Mouse (Mus musculus): ENCODE measurements around the gene Mylk. TPM values are rescaled to one million over a fixed set of nuclear protein-coding genes. Genes with fewer than 3 reads are reported as not detected.

The Mylk gene
- polyA plus RNA-seq, 1 experiment from 2014 or later: 5.5 TPM

DNA sequence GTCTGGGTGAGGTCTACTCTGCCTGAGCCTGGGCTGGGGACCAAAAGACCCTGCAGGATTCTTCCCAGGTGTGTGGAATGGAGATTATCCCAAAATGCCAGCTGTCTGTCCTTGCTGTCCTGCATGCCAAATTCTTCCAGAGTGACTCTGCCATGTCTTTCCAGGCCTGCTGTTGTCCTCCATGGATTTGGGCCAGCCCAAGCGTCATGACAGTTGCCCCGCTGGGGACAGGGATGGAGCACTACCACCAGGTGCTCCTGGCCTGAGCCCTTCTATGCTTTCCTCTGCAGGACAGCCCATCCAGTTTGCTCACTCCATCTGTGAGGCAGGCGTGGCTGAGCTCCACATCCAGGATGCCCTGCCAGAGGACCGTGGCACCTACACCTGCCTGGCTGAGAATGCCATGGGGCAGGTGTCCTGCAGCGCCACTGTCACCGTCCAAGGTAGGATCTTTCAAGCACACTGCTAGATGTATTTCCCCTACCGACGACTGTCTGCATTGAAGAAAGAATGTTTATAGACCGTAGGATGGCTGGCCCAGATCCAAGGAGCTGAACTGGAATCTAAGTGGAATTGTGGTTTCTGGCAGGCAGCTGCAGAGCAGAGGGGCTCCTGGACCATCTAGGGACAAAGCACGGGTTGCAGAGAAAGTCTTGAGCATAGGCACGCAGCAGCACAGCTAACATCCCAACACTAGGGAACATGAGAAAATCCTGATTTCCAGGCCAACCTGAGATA is 154.2 kb downstream of the Mylk start:
- no peak overlapping the region for H3K4me2 ChIP-seq (replicated peaks)
- no peak overlapping the region for H3K4me3 ChIP-seq
- peaks cover 17% of the 10 kb centered on the region for H3K4me1 ChIP-seq
- H3K36me3 ChIP-seq: no peaks in the 10 kb centered on the region
- ATAC-seq (ENCODE audit: low FRiP score): 0 out of 2 replicates have a peak, but pooled peaks have one; percentile 18
- H3K9me3 ChIP-seq (replicated peaks): no peaks in the 10 kb centered on the region
- H3K27ac ChIP-seq: no peak overlapping the region
- 70% methylated on average over 11 of the region's 11 CpGs for WGBS
- H3K27me3 ChIP-seq: no peaks in the 10 kb centered on the region
- H3K9ac ChIP-seq: no peak overlapping the region

DNA sequence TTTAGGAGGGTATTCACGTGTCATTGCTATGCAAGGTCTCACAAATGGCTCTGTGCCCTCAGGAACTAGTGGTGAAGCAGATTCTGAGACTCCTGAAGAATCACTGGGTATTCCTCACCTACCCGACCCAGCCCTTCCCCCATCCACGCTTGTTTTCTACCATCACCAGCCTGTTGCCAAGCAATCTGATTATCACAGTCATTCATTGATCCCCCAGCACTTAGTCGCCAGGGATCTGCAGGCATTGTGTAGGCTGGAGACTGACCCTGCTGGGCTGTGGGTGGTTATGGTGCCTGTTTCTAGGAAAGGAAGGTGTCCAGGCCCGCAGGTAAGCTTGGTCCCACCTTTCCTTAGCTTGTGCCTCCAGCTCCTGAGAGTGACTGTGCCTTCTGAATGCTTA is 155.0 kb downstream of the Mylk start:
- no peak overlapping the region for H3K27ac ChIP-seq
- peaks cover 20% of the 10 kb centered on the region for H3K4me1 ChIP-seq
- H3K9me3 ChIP-seq (replicated peaks): no peaks in the 10 kb centered on the region
- ATAC-seq (ENCODE audit: low FRiP score): peak; percentile 37; the same call in 1 of the 2 replicates
- H3K27me3 ChIP-seq: no peaks in the 10 kb centered on the region
- no peaks in the 10 kb centered on the region for H3K36me3 ChIP-seq
- H3K4me2 ChIP-seq (replicated peaks): no peak overlapping the region
- WGBS: 43% methylated on average over 5 of the region's 5 CpGs
- no peak overlapping the region for H3K4me3 ChIP-seq
- H3K9ac ChIP-seq: no peak overlapping the region

DNA sequence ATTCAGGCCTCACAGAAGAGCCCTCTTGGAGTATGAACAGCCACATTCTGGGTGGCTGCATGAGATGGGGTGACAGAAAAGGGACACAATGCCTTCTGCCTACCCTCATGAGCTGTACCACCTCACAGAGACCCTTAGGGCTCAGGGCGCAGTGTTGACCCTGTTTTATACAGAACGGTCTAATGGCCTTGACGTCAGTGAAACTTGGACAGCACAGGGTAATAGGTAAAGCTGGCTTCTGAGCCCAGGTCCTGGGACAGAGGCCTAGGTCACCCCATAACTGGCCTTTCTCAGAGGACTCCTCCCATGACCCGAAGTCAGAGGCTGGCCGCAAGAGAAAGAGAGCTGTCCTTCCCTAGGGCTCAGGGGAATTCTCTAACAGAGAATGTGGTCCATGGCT is 155.5 kb downstream of the Mylk start:
- 66% methylated on average over 5 of the region's 5 CpGs for WGBS
- Histone ChIP-seq H3K4me1 (peaks cover 20% of the 10 kb centered on the region), H3K9me3 (replicated peaks) (no peaks in the 10 kb centered on the region), H3K36me3 (no peaks in the 10 kb centered on the region), H3K9ac (no peak overlapping the region), H3K27me3 (no peaks in the 10 kb centered on the region), H3K4me3 (no peak overlapping the region), H3K27ac (no peak overlapping the region), H3K4me2 (replicated peaks) (no peak overlapping the region)
- 0 out of 2 replicates have a peak, but pooled peaks have one; percentile 13 for ATAC-seq (ENCODE audit: low FRiP score)

DNA sequence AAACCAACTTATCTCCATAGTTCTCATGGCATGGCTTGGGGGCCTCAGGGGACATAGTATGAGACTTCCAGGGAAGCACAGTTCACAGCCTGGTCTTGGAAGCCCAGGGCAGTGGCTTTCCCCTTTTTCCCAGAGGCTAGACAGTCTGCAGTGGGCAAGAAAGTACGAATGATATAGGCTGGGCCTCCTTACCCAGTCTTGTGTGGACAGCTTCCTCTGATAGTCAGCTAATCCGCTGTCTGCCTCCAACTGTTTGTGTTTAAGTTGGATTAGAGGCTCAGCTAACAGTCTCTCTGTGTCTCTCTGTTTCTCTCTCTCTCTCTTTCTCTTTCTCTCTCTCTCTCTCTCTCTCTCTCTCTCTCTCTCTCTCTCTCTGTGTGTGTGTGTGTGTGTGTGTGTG is 156.0 kb downstream of the Mylk start:
- WGBS: 81% methylated on average over 2 of the region's 2 CpGs
- no peak overlapping the region for H3K27ac ChIP-seq
- no peaks in the 10 kb centered on the region for H3K9me3 ChIP-seq (replicated peaks)
- H3K4me1 ChIP-seq: peaks cover 20% of the 10 kb centered on the region
- H3K4me2 ChIP-seq (replicated peaks): no peak overlapping the region
- H3K36me3 ChIP-seq: no peaks in the 10 kb centered on the region
- H3K9ac ChIP-seq: no peak overlapping the region
- H3K27me3 ChIP-seq: no peaks in the 10 kb centered on the region
- no peak overlapping the region for H3K4me3 ChIP-seq
- ATAC-seq (ENCODE audit: low FRiP score): no peak

DNA sequence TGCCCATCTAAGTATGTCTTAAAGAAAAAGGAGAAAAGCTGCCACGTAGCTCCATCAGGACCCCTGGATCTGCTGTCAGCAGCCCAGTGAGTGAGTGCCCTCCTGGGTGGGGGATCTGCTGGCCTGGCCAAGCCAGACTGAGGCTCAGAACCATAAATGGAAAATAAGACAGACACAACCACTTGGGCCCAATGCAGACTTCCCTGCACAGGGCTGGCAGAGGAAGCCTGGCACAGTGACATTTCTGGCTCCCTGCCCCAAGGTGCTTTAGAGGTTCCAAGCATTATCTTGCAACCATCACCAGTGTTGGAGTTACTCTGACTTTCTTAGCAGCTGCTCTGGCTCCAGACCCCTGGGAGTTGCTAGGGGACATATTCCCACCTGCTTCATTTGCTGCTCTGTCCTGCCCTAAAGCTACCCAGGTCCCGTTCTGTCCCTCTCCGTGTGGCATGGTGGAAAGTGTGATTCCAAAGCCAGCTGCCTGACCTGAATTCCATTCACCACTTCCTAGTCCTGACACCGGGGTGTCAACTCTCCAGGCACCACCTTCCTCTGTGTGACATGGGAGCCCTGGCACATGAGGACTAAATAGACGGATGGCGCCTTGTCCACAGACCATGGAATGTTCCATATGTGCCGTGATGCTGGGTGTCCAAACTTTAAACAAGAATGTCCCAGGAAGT is 156.7 kb downstream of the Mylk start:
- Histone ChIP-seq H3K27ac (no peak overlapping the region), H3K9me3 (replicated peaks) (no peaks in the 10 kb centered on the region), H3K9ac (no peak overlapping the region), H3K36me3 (no peaks in the 10 kb centered on the region), H3K4me3 (no peak overlapping the region), H3K27me3 (no peaks in the 10 kb centered on the region), H3K4me2 (replicated peaks) (no peak overlapping the region), H3K4me1 (peaks cover 20% of the 10 kb centered on the region)
- ATAC-seq (ENCODE audit: low FRiP score): no peak
- 79% methylated on average over 7 of the region's 7 CpGs for WGBS

DNA sequence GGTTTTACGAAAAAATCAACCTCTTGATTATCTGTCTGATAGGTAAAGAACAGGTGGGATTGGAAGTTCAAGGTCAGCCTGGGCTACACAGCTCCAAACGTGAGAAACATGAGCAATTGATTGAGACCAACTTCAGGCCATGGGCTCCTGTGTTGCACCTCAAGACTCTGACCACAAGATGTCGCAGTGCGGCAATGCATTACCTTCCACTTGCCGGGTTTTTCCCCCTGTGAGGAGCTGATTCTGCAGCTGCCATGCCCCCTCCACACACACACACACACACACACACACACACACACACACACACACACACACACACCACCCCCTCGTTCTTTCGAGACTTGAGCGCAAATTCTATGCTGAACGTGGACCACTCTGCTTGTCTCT is 157.3 kb downstream of the Mylk start:
- Histone ChIP-seq H3K27me3 (no peaks in the 10 kb centered on the region), H3K36me3 (no peaks in the 10 kb centered on the region), H3K4me2 (replicated peaks) (no peak overlapping the region), H3K4me1 (peaks cover 20% of the 10 kb centered on the region), H3K9ac (no peak overlapping the region), H3K27ac (no peak overlapping the region), H3K4me3 (no peak overlapping the region), H3K9me3 (replicated peaks) (no peaks in the 10 kb centered on the region)
- WGBS: 18% methylated on average over 9 of the region's 9 CpGs
- ATAC-seq (ENCODE audit: low FRiP score): no peak

DNA sequence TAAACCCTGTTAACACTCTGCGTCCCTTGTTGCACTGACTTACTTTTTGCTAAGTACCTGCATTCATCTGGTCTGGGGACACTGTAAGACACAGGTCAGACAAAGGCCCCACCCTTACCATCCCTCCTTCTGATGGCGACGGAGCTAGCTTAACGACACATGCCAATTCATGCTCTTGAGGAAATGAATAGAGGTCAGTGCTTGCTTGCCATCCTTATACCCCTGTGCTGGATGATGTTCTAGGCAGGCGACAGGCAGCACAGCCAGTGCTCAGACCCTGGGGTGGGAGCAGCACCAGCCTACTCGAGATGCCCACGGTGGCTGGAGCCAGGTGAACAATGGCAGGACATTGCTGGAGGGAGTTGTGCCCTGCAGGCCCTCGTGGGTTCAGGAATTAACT is 157.8 kb downstream of the Mylk start:
- Histone ChIP-seq H3K9me3 (replicated peaks) (no peaks in the 10 kb centered on the region), H3K27ac (no peak overlapping the region), H3K4me1 (peaks cover 20% of the 10 kb centered on the region), H3K36me3 (no peaks in the 10 kb centered on the region), H3K27me3 (no peaks in the 10 kb centered on the region), H3K9ac (no peak overlapping the region), H3K4me2 (replicated peaks) (no peak overlapping the region), H3K4me3 (no peak overlapping the region)
- ATAC-seq (ENCODE audit: low FRiP score): no peak
- 73% methylated on average over 8 of the region's 8 CpGs for WGBS

DNA sequence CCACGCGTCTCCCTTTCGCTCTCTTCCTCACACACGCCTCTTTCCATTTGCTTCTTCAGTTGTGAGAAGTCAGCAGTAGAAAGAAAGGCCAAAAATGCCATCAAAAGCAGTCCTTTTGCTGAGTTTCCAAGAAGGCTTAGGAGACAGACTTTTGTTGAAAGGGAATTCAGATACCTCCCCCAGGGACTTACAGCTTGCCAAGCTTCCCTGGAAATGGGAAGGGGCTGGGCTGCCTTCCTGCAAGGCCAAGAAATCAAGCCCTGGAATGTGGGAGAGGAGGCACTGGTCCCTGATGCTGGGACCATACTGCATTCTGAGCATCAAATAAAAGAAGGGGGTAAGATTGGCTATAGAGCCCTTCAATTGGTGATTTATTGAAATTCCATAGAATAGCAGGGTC is 159.9 kb downstream of the Mylk start:
- no peak for ATAC-seq (ENCODE audit: low FRiP score)
- Histone ChIP-seq H3K9ac (no peak overlapping the region), H3K4me2 (replicated peaks) (no peak overlapping the region), H3K9me3 (replicated peaks) (no peaks in the 10 kb centered on the region), H3K27ac (no peak overlapping the region), H3K4me1 (peaks cover 15% of the 10 kb centered on the region), H3K36me3 (no peaks in the 10 kb centered on the region), H3K27me3 (no peaks in the 10 kb centered on the region), H3K4me3 (no peak overlapping the region)
- 82% methylated on average over 4 of the region's 4 CpGs for WGBS

DNA sequence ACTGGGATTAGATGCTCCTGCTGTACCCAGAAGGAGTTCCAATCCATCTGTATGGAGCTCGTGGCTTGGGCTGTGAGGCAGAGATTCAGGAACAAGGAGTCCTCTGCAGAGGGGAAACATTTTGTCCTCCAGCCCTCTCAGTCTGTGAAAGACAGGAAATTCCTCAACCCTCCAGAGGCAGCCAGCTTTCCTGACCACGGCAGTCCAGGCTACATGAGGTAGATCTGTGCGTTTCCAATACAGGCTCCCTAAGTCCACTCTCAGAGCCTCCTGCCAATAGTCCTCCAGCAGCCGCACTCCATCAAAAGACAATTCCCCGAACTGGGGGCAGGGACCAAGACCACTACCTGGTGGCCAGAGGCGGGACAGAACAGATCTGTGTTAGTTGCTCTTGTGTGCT is 164.4 kb downstream of the Mylk start:
- H3K4me3 ChIP-seq: no peak overlapping the region
- peak overlapping the region; percentile 44 for H3K27ac ChIP-seq
- no peak overlapping the region for H3K4me2 ChIP-seq (replicated peaks)
- H3K9me3 ChIP-seq (replicated peaks): no peaks in the 10 kb centered on the region
- no peaks in the 10 kb centered on the region for H3K36me3 ChIP-seq
- H3K9ac ChIP-seq: no peak overlapping the region
- 61% methylated on average over 6 of the region's 6 CpGs for WGBS
- ATAC-seq (ENCODE audit: low FRiP score): no peak
- H3K4me1 ChIP-seq: peaks cover 1% of the 10 kb centered on the region; the same call in 1 of the 2 replicates
- H3K27me3 ChIP-seq: no peaks in the 10 kb centered on the region

DNA sequence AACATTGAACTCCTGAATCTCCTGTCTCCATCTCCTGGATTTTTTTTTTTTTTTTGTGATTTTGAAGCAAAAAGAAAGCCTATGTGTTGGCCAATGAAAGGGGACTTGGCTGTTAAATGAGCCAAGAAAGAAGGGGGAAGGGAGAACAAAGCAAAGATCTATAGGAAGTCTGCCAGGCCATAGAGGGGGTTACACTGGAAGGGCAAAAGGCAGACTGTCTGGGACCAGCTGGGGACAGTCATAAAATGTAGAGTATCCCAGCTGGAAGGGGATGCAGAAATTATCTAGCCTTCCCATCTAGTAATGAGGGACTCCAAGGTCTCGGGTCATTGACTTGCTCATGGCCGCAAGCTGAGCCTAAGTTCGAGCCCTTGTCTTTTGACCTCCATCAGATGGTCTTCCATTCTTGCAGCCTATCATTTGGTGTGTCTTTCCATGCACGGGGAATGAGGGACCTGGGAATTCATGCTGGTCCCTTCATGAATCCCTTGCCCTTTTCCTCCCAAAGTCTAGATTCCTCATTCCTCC is 172.4 kb downstream of the Mylk start:
- no peak for ATAC-seq (ENCODE audit: low FRiP score)
- no peaks in the 10 kb centered on the region for H3K9me3 ChIP-seq (replicated peaks)
- 82% methylated on average over 4 of the region's 4 CpGs for WGBS
- peaks cover 15% of the 10 kb centered on the region for H3K4me1 ChIP-seq
- H3K36me3 ChIP-seq: no peaks in the 10 kb centered on the region
- H3K4me2 ChIP-seq (replicated peaks): no peak overlapping the region
- H3K9ac ChIP-seq: no peak overlapping the region
- H3K4me3 ChIP-seq: no peak overlapping the region
- no peaks in the 10 kb centered on the region for H3K27me3 ChIP-seq
- no peak overlapping the region for H3K27ac ChIP-seq

DNA sequence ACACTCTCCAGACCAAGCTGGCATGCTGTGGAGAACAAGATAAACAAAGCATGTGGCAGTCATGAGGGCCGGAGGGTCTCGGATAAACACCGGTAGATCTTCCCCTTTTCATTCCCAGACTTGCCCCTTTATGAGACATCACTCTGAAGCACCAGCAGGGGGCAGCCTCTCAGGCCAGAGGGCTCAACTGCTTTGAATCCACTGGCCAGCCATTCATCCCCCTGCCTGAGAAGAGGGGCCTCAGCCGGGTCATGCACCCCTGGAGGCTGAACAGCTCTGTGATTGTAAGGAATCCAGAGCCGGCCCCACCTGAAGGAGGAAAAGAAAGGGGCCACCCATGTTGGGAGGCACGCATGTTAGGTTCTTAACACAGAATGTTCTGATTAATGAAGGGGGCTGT is 175.2 kb downstream of the Mylk start:
- Histone ChIP-seq H3K4me3 (no peak overlapping the region), H3K9me3 (replicated peaks) (no peaks in the 10 kb centered on the region), H3K9ac (no peak overlapping the region), H3K4me2 (replicated peaks) (no peak overlapping the region), H3K27ac (no peak overlapping the region; the same call in 1 of the 2 replicates), H3K27me3 (peaks cover 3% of the 10 kb centered on the region; the same call in 1 of the 2 replicates), H3K4me1 (peaks cover 16% of the 10 kb centered on the region), H3K36me3 (no peaks in the 10 kb centered on the region)
- 14% methylated on average over 6 of the region's 6 CpGs for WGBS
- ATAC-seq (ENCODE audit: low FRiP score): no peak

DNA sequence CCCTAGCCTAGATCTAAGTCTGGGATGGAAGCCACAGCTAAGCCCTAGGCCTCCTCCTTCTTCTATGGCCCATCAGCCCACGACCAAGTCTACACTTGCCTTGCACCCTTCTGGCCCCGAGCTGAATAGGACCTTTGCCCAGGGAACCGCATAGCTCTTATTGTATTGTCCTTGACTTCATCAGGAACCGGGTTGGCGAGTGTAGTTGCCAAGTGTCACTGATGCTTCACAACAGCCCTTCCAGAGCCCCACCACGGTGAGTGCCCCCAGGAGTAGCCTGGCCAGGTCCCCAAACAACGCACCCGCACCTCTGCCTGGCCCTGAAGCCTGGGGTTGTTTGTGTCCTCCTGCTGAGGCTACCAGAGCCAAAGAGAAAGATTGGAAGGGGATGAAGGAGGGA is 175.9 kb downstream of the Mylk start:
- H3K9ac ChIP-seq: no peak overlapping the region
- H3K27me3 ChIP-seq: peaks cover 3% of the 10 kb centered on the region; the same call in 1 of the 2 replicates
- H3K4me3 ChIP-seq: no peak overlapping the region
- ATAC-seq (ENCODE audit: low FRiP score): no peak
- H3K4me1 ChIP-seq: peaks cover 21% of the 10 kb centered on the region
- H3K27ac ChIP-seq: no peak overlapping the region
- H3K36me3 ChIP-seq: no peaks in the 10 kb centered on the region
- no peak overlapping the region for H3K4me2 ChIP-seq (replicated peaks)
- WGBS: 75% methylated on average over 8 of the region's 8 CpGs
- H3K9me3 ChIP-seq (replicated peaks): no peaks in the 10 kb centered on the region
